Mouse (Mus musculus) frontal cortex, adult (tissue): ENCODE results near the gene Polr2e.

Experiments used
- ATAC-seq: cut with Nextera tagmentation; 2 replicates; pipeline ENCODE4 v1.9.2; 2017; ENCODE audit warnings: mild to moderate bottlenecking, moderate library complexity, mixed read lengths; ENCODE audit not compliant: low TSS enrichment

Polr2e gene

GRCm38 (mm10) chr10:80035148-80035547 is 4.4 kb downstream of the Polr2e start:
- no peak for ATAC-seq

GRCm38 (mm10) chr10:80033511-80034391 is 5.8 kb downstream of the Polr2e start:
- peak; percentile 60; the same call in 1 of the 2 replicates for ATAC-seq

- ATAC-seq = no peak
Observed at GRCm38 (mm10) chr10:80032799-80033480, 6.7 kb downstream of the Polr2e start.

GRCm38 (mm10) chr10:80030736-80031135 is 8.9 kb downstream of the Polr2e start:
- ATAC-seq = no peak

GRCm38 (mm10) chr10:80030191-80030590 is 9.4 kb downstream of the Polr2e start:
- no peak for ATAC-seq

GRCm38 (mm10) chr10:80028521-80028846 is 11.1 kb downstream of the Polr2e start:
- ATAC-seq = no peak

- ATAC-seq = no peak
Observed at GRCm38 (mm10) chr10:80027681-80028520, 11.7 kb downstream of the Polr2e start.

GRCm38 (mm10) chr10:80025889-80026288 is 13.7 kb downstream of the Polr2e start:
- ATAC-seq = no peak

- ATAC-seq = no peak
Observed at GRCm38 (mm10) chr10:80025463-80025862, 14.1 kb downstream of the Polr2e start.

- ATAC-seq = no peak
Observed at GRCm38 (mm10) chr10:80025044-80025347, 14.6 kb downstream of the Polr2e start.

- no peak for ATAC-seq
Observed at GRCm38 (mm10) chr10:80024229-80025043, 15.2 kb downstream of the Polr2e start.

- no peak for ATAC-seq
Observed at GRCm38 (mm10) chr10:80023758-80024157, 15.8 kb downstream of the Polr2e start.

GRCm38 (mm10) chr10:80022806-80023205 is 16.8 kb downstream of the Polr2e start:
- ATAC-seq = no peak

- no peak for ATAC-seq
Observed at GRCm38 (mm10) chr10:80022164-80022563, 17.4 kb downstream of the Polr2e start.

- no peak for ATAC-seq
Observed at GRCm38 (mm10) chr10:80021320-80021641, 18.3 kb downstream of the Polr2e start.

GRCm38 (mm10) chr10:80020603-80021319 is 18.8 kb downstream of the Polr2e start:
- no peak for ATAC-seq

- ATAC-seq = no peak
Observed at GRCm38 (mm10) chr10:80020191-80020590, 19.4 kb downstream of the Polr2e start.

GRCm38 (mm10) chr10:80019471-80020131 is 20.0 kb downstream of the Polr2e start:
- ATAC-seq = no peak

- no peak for ATAC-seq
Observed at GRCm38 (mm10) chr10:80018739-80019297, 20.8 kb downstream of the Polr2e start.

GRCm38 (mm10) chr10:80017771-80018170 is 21.8 kb downstream of the Polr2e start:
- no peak for ATAC-seq
